Comparison of ENCODE assay signal across 19 mouse cellular contexts in genomic region chr15:96480822-96481221, GRCm38 (mm10).
"Had no signal": no experiment of that assay in that cellular context is flagged by ENCODE, and none has a peak within 500 bp of the region (broad histone marks: within the 10 kb centered on the region; RNA-seq: fewer than 3 reads in every experiment).

No protein-coding gene starts in this region.

- H3K9me3 ChIP-seq: midbrain, embryonic 10.5 days; midbrain, embryonic 12.5 days; neural tube, embryonic 13.5 days; neural tube, embryonic 15.5 days had no signal

- H3K4me1 ChIP-seq: midbrain, embryonic 12.5 days; neural tube, embryonic 13.5 days; neural tube, embryonic 15.5 days had no signal

- DNase-seq: lung, adult 18-20 months; lung, embryonic 14.5 days; lung, postnatal 10 days; lung, postnatal 4 days; midbrain, embryonic 14.5 days; retina, postnatal 1 day; right cerebral cortex, adult 18-20 months; right cerebral cortex, postnatal 25 days; right cerebral cortex, postnatal 4 days; spleen, adult 18-20 months; thymus, adult 2 months; thymus, postnatal 25 days; thymus, postnatal 4 days had no signal

- H3K4me3 ChIP-seq: midbrain, embryonic 10.5 days; midbrain, embryonic 12.5 days; myocyte; neural tube, embryonic 13.5 days; neural tube, embryonic 15.5 days had no signal

- H3K27ac ChIP-seq: midbrain, embryonic 10.5 days; midbrain, embryonic 12.5 days; neural tube, embryonic 13.5 days; neural tube, embryonic 15.5 days had no signal

- H3K27me3 ChIP-seq: midbrain, embryonic 12.5 days; neural tube, embryonic 13.5 days; neural tube, embryonic 15.5 days had no signal

- H3K36me3 ChIP-seq: midbrain, embryonic 10.5 days; midbrain, embryonic 12.5 days; neural tube, embryonic 13.5 days; neural tube, embryonic 15.5 days had no signal

- H3K4me2 ChIP-seq: lung, embryonic 14.5 days; midbrain, embryonic 12.5 days; neural tube, embryonic 13.5 days; neural tube, embryonic 15.5 days had no signal

- ATAC-seq: midbrain, embryonic 16.5 days had no signal

- H3K9ac ChIP-seq: lung, embryonic 14.5 days; midbrain, embryonic 12.5 days; neural tube, embryonic 13.5 days; neural tube, embryonic 15.5 days had no signal
